20 mouse cellular contexts compared by ENCODE assay signal in genomic region chr15:94452848-94453247, GRCm38 (mm10). TPM values are rescaled to one million over a fixed set of nuclear protein-coding genes. Genes with fewer than 3 reads are reported as not detected.
DNase-seq lines count a peak whose midpoint lies in the region; ATAC-seq and TF ChIP-seq lines count a peak whose summit lies in the region.
"Had no signal": no experiment of that assay in that cellular context is flagged by ENCODE, and none has a peak within 500 bp of the region (broad histone marks: within the 10 kb centered on the region; RNA-seq: fewer than 3 reads in every experiment).

No protein-coding gene starts in this region.

- no peak overlapping the region for H3K4me3 ChIP-seq in G1E (ENCODE audit: low read depth, low read length)
- H3K4me3 ChIP-seq in intestine, embryonic 16.5 days (ENCODE audit: low read length) = no peak overlapping the region
- H3K4me3 ChIP-seq: embryonic facial prominence, embryonic 13.5 days; forebrain, embryonic 13.5 days; heart, embryonic 13.5 days; hindbrain, embryonic 12.5 days had no signal

- peak; percentile 26 for DNase-seq in 416B (ENCODE audit: low read depth)
- DNase-seq in G1E (ENCODE audit: low spot score) = no peak
- DNase-seq in urinary bladder, postnatal 4 days (ENCODE audit: low spot score in 2 of 2) = no peak
- no peak for DNase-seq in urinary bladder, adult 18-20 months (ENCODE audit: low spot score in 2 of 2)
- DNase-seq: adrenal gland, adult 8-10 months; adrenal gland, postnatal 36 days; cerebellum, adult 11 months; cerebellum, adult 8-10 months; cerebellum, postnatal 25 days; forebrain, postnatal 0 days; gastrocnemius, postnatal 14 days; heart, postnatal 36 days had no signal

- WGBS in intestine, embryonic 16.5 days = 75% methylated on average over 5 of the region's 5 CpGs

- H3K9ac ChIP-seq in intestine, embryonic 16.5 days (ENCODE audit: low read depth, low read length) = no peak overlapping the region
- H3K9ac ChIP-seq: embryonic facial prominence, embryonic 13.5 days; forebrain, embryonic 13.5 days; forebrain, postnatal 0 days; heart, embryonic 13.5 days; hindbrain, embryonic 12.5 days had no signal

- H3K36me3 ChIP-seq in G1E (replicated peaks) = no peaks in the 10 kb centered on the region
- H3K36me3 ChIP-seq in intestine, embryonic 16.5 days (ENCODE audit: control insufficient read depth, insufficient read depth, low read length) = no peaks in the 10 kb centered on the region
- H3K36me3 ChIP-seq: embryonic facial prominence, embryonic 13.5 days; heart, embryonic 13.5 days; hindbrain, embryonic 12.5 days had no signal

- H3K27me3 ChIP-seq in G1E (ENCODE audit: insufficient read depth, low read length) = no peaks in the 10 kb centered on the region
- no peaks in the 10 kb centered on the region for H3K27me3 ChIP-seq in intestine, embryonic 16.5 days (replicated peaks; ENCODE audit: control insufficient read depth, insufficient read depth, low read length)
- H3K27me3 ChIP-seq: embryonic facial prominence, embryonic 13.5 days; forebrain, embryonic 13.5 days; heart, embryonic 13.5 days; hindbrain, embryonic 12.5 days had no signal

- H3K4me1 ChIP-seq in G1E (ENCODE audit: insufficient read depth, low read depth, low read length) = no peaks in the 10 kb centered on the region
- H3K4me1 ChIP-seq in intestine, embryonic 16.5 days (ENCODE audit: control insufficient read depth, insufficient read depth, low read length) = no peaks in the 10 kb centered on the region
- H3K4me1 ChIP-seq: forebrain, embryonic 13.5 days; heart, embryonic 13.5 days; hindbrain, embryonic 12.5 days had no signal

- peaks cover 18% of the 10 kb centered on the region for H3K9me3 ChIP-seq in G1E (replicated peaks)
- H3K9me3 ChIP-seq in intestine, embryonic 16.5 days (ENCODE audit: control insufficient read depth, low read length) = no peaks in the 10 kb centered on the region
- H3K9me3 ChIP-seq: embryonic facial prominence, embryonic 13.5 days; forebrain, embryonic 13.5 days; heart, embryonic 13.5 days; hindbrain, embryonic 12.5 days had no signal

- H3K4me2 ChIP-seq in intestine, embryonic 16.5 days (ENCODE audit: low read depth, low read length) = no peak overlapping the region
- H3K4me2 ChIP-seq: embryonic facial prominence, embryonic 13.5 days; forebrain, embryonic 13.5 days; heart, embryonic 13.5 days; hindbrain, embryonic 12.5 days had no signal

- ATAC-seq in G1E (ENCODE audit: extremely low read depth, insufficient number of reproducible peaks, low FRiP score, poor library complexity, severe bottlenecking) = peak; percentile 59
- ATAC-seq in common myeloid progenitor, adult 5-6 weeks (replicated peaks; ENCODE audit: low read depth, poor library complexity, severe bottlenecking) = peak; percentile 92
- ATAC-seq in megakaryocyte progenitor cell, adult 5-6 weeks (replicated peaks; ENCODE audit: poor library complexity) = peak; percentile 88
- no peak for ATAC-seq in intestine, embryonic 16.5 days
- ATAC-seq: forebrain, embryonic 13.5 days; forebrain, postnatal 0 days; hindbrain, embryonic 16.5 days had no signal

- H3K27ac ChIP-seq in intestine, embryonic 16.5 days (ENCODE audit: low read length) = no peak overlapping the region
- H3K27ac ChIP-seq: embryonic facial prominence, embryonic 13.5 days; forebrain, embryonic 13.5 days; heart, embryonic 13.5 days; hindbrain, embryonic 12.5 days had no signal

- TF ChIP-seq CTCF in G1E (IDR thresholded peaks at IDR 0.05; ENCODE audit: low read depth, low read length) = no peak

RNA-seq across cellular contexts. Expression of gene Adamts20, which starts 12.4 kb away (rescaled TPM):
- total RNA-seq in G1E (2014; fragmentation: Nextera tagmentation) (not detected in 2 replicates), G1E (2017) (0.05 and 0.17 TPM in 2 replicates)
- polyA plus RNA-seq in G1E (2012) = not detected in 2 replicates
- 0.15 TPM in 1 of 2 replicates, not detected in the other for total RNA-seq in common myeloid progenitor, adult 5-6 weeks (2017)
- total RNA-seq in megakaryocyte progenitor cell, adult 5-6 weeks (2015) = not detected in 2 replicates
- total RNA-seq in megakaryocyte progenitor cell, adult 5-6 weeks (2017) = 0.03 TPM in 1 of 2 replicates, not detected in the other
- polyA plus RNA-seq in intestine, embryonic 16.5 days (2015; fragmentation: Nextera tagmentation; extraction: Ambion mirVana) = 1.3 and 1.6 TPM in 2 replicates
